Mouse (Mus musculus) forebrain, embryonic 10.5 days (tissue): ENCODE measurements around the gene Sumo1. TPM values are rescaled to one million over a fixed set of nuclear protein-coding genes. Genes with fewer than 3 reads are reported as not detected.
A peak's percentile ranks its signal among the peaks of the same experiment; 100 is the strongest.

Experiments
- DNase-seq: peaks from one replicate; pipeline ENCODE4 v3.0.0-alpha.2; 2017; ENCODE audit warnings: low spot score; ENCODE audit errors: extremely low spot score
- H3K27ac ChIP-seq: fragments of 300-500 bp; sonication (generic); 2 replicates; pipeline ENCODE4 v1.5.1; 2016; ENCODE audit warnings: mild to moderate bottlenecking
- H3K27me3 ChIP-seq: fragments of 300-500 bp; sonication (generic); 2 replicates; pipeline ENCODE4 v1.6.1; 2016; ENCODE audit warnings: mild to moderate bottlenecking; ENCODE audit not compliant: poor library complexity, severe bottlenecking
- H3K36me3 ChIP-seq: fragments of 300-500 bp; sonication (generic); replicated peaks from 2 replicates; pipeline ENCODE4 v1.6.1; 2016; ENCODE audit warnings: mild to moderate bottlenecking, moderate library complexity
- H3K4me1 ChIP-seq: fragments of 300-500 bp; sonication (generic); 2 replicates; pipeline ENCODE4 v1.6.1; 2016
- H3K4me3 ChIP-seq: fragments of 300-500 bp; sonication (generic); 2 replicates; pipeline ENCODE4 v1.5.1; 2016; ENCODE audit warnings: mild to moderate bottlenecking, moderate library complexity
- H3K9me3 ChIP-seq: fragments of 300-500 bp; sonication (generic); 2 replicates; pipeline ENCODE4 v1.6.1; 2016; ENCODE audit warnings: mild to moderate bottlenecking, moderate library complexity
- WGBS: fragments of 180-500 bp; shearing (Covaris S2); methylation state at CpG from one replicate; pipeline ENCODE4 v1.1.7; 2016; 5-methylcytosine and 5-hydroxymethylcytosine counted together
- polyA plus RNA-seq: library from polyadenylated mRNA; unstranded; fragments of >200 nt; fragmentation: Nextera tagmentation; extraction: Ambion mirVana; gene quantifications from 2 replicates; pipeline ENCODE4 v1.2.1, GENCODE M21; 2016

Sumo1 gene
- polyA plus RNA-seq, 1 experiment from 2014 or later = 560 TPM

- Histone ChIP-seq H3K36me3 (no peaks in the 10 kb centered on the region), H3K9me3 (no peaks in the 10 kb centered on the region), H3K27ac (no peak overlapping the region), H3K27me3 (no peaks in the 10 kb centered on the region), H3K4me3 (no peak overlapping the region), H3K4me1 (peaks cover 3% of the 10 kb centered on the region; the same call in 1 of the 2 replicates)
- no peak for DNase-seq
- 88% methylated on average over 5 of the region's 5 CpGs for WGBS
Observed at GRCm38 (mm10) chr1:59625410-59625809, 45.2 kb downstream of the Sumo1 start.

- Histone ChIP-seq H3K27me3 (no peaks in the 10 kb centered on the region), H3K36me3 (no peaks in the 10 kb centered on the region)
- WGBS = 30% methylated on average over 5 of the region's 5 CpGs
Observed at GRCm38 (mm10) chr1:59623325-59624017, 47.2 kb downstream of the Sumo1 start.

DNA sequence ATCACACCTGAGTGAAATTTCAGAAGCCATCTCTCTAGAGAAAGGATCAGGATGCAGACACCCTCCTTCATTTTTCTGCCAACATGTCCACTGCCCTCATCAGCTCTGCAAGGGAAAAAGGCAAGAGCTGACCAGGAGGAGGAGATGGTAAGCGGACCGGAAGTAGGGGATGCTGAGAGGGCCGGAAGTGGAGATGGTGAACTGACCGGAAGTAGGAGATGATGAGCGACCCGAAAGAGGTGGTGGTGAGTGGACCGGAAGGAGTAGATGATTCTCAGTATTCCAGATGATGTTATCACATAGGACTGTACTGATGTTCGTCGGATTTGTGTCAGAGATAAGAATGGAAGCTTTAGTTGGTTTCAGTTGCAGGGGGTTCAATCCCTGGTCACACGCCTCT lies 51.4 kb downstream of the Sumo1 start:
- Histone ChIP-seq H3K9me3 (no peaks in the 10 kb centered on the region), H3K36me3 (no peaks in the 10 kb centered on the region), H3K4me1 (peaks cover 3% of the 10 kb centered on the region; the same call in 1 of the 2 replicates), H3K27ac (no peak overlapping the region), H3K4me3 (no peak overlapping the region), H3K27me3 (no peaks in the 10 kb centered on the region)
- no peak for DNase-seq
- WGBS = 88% methylated on average over 10 of the region's 10 CpGs

More at GRCm38 (mm10) chr1:59623325-59624017, 47.2 kb downstream of the Sumo1 start:
- Histone ChIP-seq H3K27ac (no peak overlapping the region), H3K4me3 (no peak overlapping the region), H3K9me3 (no peaks in the 10 kb centered on the region), H3K4me1 (no peaks in the 10 kb centered on the region)
- peak; percentile 79 for DNase-seq

- WGBS = 93% methylated on average over 2 of the region's 2 CpGs
- Histone ChIP-seq H3K27ac (no peak overlapping the region), H3K9me3 (no peaks in the 10 kb centered on the region), H3K4me3 (no peak overlapping the region), H3K27me3 (no peaks in the 10 kb centered on the region), H3K4me1 (peaks cover 7% of the 10 kb centered on the region; the same call in 1 of the 2 replicates), H3K36me3 (no peaks in the 10 kb centered on the region)
- no peak for DNase-seq
Observed at GRCm38 (mm10) chr1:59615021-59615420, 55.6 kb downstream of the Sumo1 start.

GRCm38 (mm10) chr1:59613795-59614194 lies 56.8 kb downstream of the Sumo1 start:
- peaks cover 9% of the 10 kb centered on the region; the same call in 1 of the 2 replicates for H3K4me1 ChIP-seq
- H3K9me3 ChIP-seq = no peaks in the 10 kb centered on the region
- H3K4me3 ChIP-seq = no peak overlapping the region
- no peaks in the 10 kb centered on the region for H3K36me3 ChIP-seq
- DNase-seq = peak; percentile 65
- 0 out of 2 replicates have a peak overlapping the region, but pooled peaks have one; percentile 33 for H3K27ac ChIP-seq
- no peaks in the 10 kb centered on the region for H3K27me3 ChIP-seq
- WGBS = 53% methylated on average over 6 of the region's 6 CpGs

GRCm38 (mm10) chr1:59610929-59611328 lies 59.7 kb downstream of the Sumo1 start:
- no peaks in the 10 kb centered on the region for H3K36me3 ChIP-seq
- no peaks in the 10 kb centered on the region for H3K27me3 ChIP-seq
- H3K9me3 ChIP-seq = no peaks in the 10 kb centered on the region
- peaks cover 13% of the 10 kb centered on the region; the same call in 1 of the 2 replicates for H3K4me1 ChIP-seq
- H3K27ac ChIP-seq = no peak overlapping the region
- no peak overlapping the region for H3K4me3 ChIP-seq
- WGBS = 90% methylated on average over 3 of the region's 3 CpGs
- DNase-seq = no peak

DNA sequence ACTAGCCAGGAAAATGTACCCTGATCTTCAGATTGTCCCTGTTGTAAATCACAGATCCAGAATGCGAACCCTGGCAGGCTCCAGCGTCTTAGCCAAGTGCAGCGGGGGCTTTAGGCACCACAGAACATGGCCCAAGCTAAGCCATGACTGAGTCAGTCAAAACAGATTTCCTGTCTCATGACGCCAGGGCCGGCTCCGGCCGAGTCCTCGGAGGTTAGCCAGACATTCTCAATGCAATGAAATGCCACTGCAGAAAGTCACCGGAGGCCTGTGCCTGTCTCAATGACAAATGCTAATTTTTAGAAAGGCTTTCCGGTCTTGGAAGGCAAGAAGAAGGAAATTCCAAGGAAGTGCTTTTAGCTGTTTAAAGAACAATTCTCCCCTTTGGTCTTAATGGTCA lies 60.7 kb downstream of the Sumo1 start:
- 90% methylated on average over 10 of the region's 10 CpGs for WGBS
- peaks cover 13% of the 10 kb centered on the region; the same call in 1 of the 2 replicates for H3K4me1 ChIP-seq
- DNase-seq = no peak
- no peaks in the 10 kb centered on the region for H3K27me3 ChIP-seq
- H3K4me3 ChIP-seq = no peak overlapping the region
- no peaks in the 10 kb centered on the region for H3K36me3 ChIP-seq
- H3K9me3 ChIP-seq = no peaks in the 10 kb centered on the region
- H3K27ac ChIP-seq = no peak overlapping the region

GRCm38 (mm10) chr1:59609458-59609857 lies 61.2 kb downstream of the Sumo1 start:
- no peak overlapping the region for H3K4me3 ChIP-seq
- no peaks in the 10 kb centered on the region for H3K27me3 ChIP-seq
- no peaks in the 10 kb centered on the region for H3K36me3 ChIP-seq
- DNase-seq = no peak
- H3K27ac ChIP-seq = no peak overlapping the region
- 81% methylated on average over 4 of the region's 4 CpGs for WGBS
- no peaks in the 10 kb centered on the region for H3K9me3 ChIP-seq
- peaks cover 13% of the 10 kb centered on the region; the same call in 1 of the 2 replicates for H3K4me1 ChIP-seq

GRCm38 (mm10) chr1:59608920-59609319 lies 61.7 kb downstream of the Sumo1 start:
- no peak overlapping the region for H3K4me3 ChIP-seq
- H3K36me3 ChIP-seq = no peaks in the 10 kb centered on the region
- no peak for DNase-seq
- H3K27ac ChIP-seq = no peak overlapping the region
- peaks cover 11% of the 10 kb centered on the region for H3K4me1 ChIP-seq
- 66% methylated on average over 5 of the region's 5 CpGs for WGBS
- no peaks in the 10 kb centered on the region for H3K27me3 ChIP-seq
- H3K9me3 ChIP-seq = no peaks in the 10 kb centered on the region

DNA sequence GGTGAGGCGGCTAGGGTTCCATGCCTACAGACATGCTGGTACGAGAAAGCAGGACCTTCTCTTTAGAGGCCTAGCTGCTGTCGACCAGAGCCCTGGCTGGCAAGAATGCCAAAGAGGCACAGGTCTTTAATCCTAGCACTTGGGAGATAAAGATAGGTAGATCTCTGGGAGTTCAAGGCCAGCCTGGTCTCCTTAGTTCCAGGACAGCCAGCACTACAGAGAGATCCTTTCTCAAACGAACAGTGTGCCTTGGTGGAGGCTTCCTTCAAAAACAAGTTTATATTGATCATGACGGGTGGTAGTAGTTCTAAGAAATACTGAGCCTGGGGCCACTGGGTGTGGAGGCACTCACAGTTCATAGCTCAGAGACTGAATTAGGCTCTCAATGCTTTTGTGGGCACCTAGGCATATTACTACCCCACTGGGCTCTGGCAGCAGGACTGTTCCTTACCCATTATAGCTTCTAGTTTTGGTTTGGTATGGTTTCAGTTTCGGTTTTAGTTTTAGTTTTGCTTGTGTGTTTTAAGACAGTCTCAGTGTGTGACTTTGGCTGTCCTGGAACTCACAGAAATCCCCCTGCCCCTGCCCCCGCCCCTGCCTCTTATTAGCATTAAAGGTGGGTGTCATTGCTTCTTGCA lies 62.4 kb downstream of the Sumo1 start:
- Histone ChIP-seq H3K9me3 (no peaks in the 10 kb centered on the region), H3K36me3 (no peaks in the 10 kb centered on the region), H3K27ac (no peak overlapping the region), H3K4me3 (no peak overlapping the region), H3K4me1 (peaks cover 13% of the 10 kb centered on the region), H3K27me3 (no peaks in the 10 kb centered on the region)
- no peak for DNase-seq
- 89% methylated on average over 7 of the region's 7 CpGs for WGBS

DNA sequence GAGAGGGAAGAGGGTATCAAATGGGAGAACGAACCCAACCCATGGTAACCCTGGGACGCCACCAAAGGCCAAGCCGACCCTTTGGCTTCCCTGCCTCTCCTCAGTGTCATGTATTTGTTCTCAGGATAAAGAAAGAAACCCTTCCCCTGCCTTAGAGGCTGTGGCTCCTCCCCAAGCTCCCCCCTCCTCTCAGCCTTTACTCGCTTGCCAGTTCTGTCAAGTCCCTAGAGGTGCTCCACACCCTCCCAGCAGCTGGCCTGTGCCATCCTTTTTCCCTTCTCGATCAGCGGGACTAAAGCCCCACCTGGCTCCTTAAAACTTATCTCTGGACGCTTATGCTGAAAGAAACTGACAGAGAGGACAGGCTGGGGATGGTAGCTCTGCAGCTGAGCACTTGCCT lies 63.6 kb downstream of the Sumo1 start:
- Histone ChIP-seq H3K9me3 (no peaks in the 10 kb centered on the region), H3K27me3 (peaks cover 12% of the 10 kb centered on the region; the same call in 1 of the 2 replicates), H3K4me1 (peaks cover 13% of the 10 kb centered on the region), H3K27ac (no peak overlapping the region), H3K36me3 (no peaks in the 10 kb centered on the region), H3K4me3 (no peak overlapping the region)
- WGBS = 65% methylated on average over 7 of the region's 7 CpGs
- DNase-seq = no peak

DNA sequence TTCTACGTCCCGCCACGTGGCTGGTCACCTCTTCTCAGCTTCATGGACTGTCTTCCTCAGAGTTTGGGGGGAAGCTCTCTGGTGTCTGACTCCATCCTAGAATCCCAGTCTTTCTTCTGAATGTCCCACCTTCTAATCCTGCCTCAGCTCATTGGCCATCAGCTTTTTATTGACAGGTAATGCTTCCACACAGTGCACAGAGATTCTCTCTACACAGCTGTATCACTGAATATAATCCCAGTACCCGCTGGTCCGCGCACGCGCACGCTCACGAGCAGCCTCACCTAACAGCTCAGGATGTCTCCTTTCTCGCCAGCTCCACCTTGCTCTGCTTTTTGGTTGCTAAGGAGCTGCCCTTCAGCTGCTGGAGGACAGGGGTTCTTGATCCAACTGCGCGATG lies 64.2 kb downstream of the Sumo1 start:
- Histone ChIP-seq H3K4me3 (no peak overlapping the region), H3K27me3 (peaks cover 17% of the 10 kb centered on the region), H3K4me1 (peaks cover 13% of the 10 kb centered on the region), H3K36me3 (no peaks in the 10 kb centered on the region), H3K9me3 (no peaks in the 10 kb centered on the region), H3K27ac (no peak overlapping the region)
- no peak for DNase-seq
- 91% methylated on average over 13 of the region's 13 CpGs for WGBS

- peaks cover 19% of the 10 kb centered on the region for H3K27me3 ChIP-seq
- no peaks in the 10 kb centered on the region for H3K9me3 ChIP-seq
- H3K27ac ChIP-seq = 0 out of 2 replicates have a peak overlapping the region, but pooled peaks have one; percentile 61
- WGBS = 23% methylated on average over 11 of the region's 11 CpGs
- DNase-seq = peak; percentile 59
- H3K36me3 ChIP-seq = no peaks in the 10 kb centered on the region
- peak overlapping the region; percentile 23; the same call in 1 of the 2 replicates for H3K4me3 ChIP-seq
- H3K4me1 ChIP-seq = peaks cover 12% of the 10 kb centered on the region
Observed at GRCm38 (mm10) chr1:59603893-59604292, 66.7 kb downstream of the Sumo1 start.
